Mouse (Mus musculus) ovary, postnatal 10 days (tissue): ENCODE measurements at regions not wholly inside any gene's neighbourhood (a gene's known extent, or its start where the extent isn't known, plus 50 kb on each side); places are given as distances from the start of the nearest gene placed in this dataset.

ENCODE experiments used
- DNase-seq: peaks from one replicate; pipeline ENCODE4 v3.0.0; 2022; ENCODE audit warnings: low spot score

GRCm38 (mm10) chr11:32990201-32990600 lies 157.0 kb downstream of the Fgf18 start:
- no peak for DNase-seq

DNA sequence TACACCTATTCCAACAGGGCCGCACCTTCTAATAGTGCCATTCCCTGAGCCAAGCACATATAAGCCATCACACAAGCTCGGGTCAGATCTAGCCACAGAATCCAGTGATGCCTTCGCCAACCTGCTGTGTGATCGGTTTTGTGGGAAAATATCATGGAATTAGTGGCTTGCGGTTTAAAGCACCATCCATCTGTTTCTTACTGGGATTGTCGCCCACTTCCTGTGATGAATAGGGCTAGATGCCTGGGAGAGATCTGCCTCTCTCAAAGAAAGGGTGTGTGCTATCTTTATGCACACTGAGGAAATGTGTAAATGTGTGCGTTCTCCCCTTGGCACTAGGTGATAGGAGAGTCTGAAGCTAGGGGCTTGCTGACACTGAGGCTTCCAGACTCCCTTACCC lies 154.5 kb upstream of the Smim23 start:
- DNase-seq: no peak

- no peak for DNase-seq
Measured at GRCm38 (mm10) chr11:32976572-32976971, 152.2 kb upstream of the Smim23 start.

DNA sequence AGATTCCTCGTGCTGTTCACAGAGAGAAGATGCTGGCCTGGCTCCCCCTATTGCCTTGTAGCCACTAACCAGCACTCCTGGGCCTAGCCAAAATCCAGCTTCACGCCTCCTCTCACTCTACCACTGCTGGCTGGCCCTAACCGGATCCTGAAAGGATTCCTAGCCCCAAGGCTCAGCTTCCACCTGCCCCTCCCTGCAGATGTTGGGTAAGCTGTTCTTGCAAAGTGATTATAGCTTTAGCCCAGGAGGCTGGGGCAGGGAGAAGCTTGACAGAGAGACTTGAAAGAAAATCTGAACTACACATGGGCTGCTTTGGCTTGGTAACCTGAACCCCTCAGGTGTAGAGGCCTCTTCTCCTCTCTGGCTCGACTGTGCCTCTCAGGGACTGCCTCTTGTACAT lies 149.0 kb upstream of the Smim23 start:
- no peak for DNase-seq

- no peak for DNase-seq
Measured at GRCm38 (mm10) chr11:32965418-32965817, 141.0 kb upstream of the Smim23 start.

- no peak for DNase-seq
Measured at GRCm38 (mm10) chr11:32963625-32964293, 139.4 kb upstream of the Smim23 start.

DNA sequence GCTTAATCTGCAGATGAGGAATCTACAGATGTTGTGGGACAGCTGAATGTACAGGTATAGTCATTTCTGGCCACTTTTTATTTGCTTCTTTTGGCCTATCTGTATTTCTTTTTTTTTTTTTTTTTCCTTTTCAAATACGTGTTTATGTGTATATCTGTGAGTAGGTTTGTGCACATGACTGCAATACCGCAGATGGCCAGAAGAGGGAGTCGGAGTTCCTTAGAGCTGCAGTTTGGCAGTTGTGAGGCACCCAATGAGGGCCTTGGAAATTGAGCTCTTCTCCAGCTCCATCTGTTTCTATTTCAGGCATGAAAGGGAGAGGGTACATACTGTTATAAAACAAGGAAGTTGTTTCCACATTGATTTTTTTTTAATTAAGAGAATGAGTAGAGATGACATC lies 137.2 kb upstream of the Smim23 start:
- no peak for DNase-seq

DNA sequence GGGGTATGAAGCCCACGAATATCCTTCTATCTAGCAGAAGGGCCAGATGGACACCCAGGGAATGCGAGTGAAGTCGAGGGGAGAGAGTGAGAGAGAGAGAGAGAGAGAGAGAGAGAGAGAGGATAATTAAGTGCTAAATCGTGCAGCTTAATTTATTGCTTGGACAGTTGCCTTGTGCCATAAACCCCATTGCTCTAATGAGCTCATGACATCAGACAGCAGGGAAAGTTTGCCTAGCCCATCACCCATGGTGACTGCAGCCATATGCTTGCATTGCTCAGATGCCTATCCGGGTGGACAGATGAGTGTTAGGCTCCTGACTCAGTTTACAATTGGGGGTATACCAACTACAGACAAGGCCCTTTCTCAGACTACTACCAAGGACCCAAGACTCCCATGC lies 134.6 kb upstream of the Smim23 start:
- DNase-seq: no peak

DNA sequence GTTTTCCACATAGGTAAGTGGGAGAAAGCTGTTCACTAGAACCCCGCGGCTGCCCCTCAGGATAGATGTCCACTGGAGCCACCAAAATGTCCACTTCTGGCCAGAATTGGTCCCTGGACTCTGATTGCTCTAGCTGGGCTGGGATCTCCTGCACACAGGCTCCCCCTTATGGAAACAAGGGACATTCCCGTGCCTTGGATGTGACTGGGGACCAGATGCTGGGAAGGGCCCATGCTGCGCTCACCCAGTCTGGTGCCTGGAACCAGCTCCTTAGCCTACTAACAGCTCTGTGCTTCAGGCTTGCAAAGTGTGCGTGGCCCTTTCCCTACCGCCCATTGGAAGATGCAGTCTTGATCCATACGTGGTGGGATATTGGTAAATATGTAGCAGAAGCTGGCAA lies 132.6 kb upstream of the Smim23 start:
- DNase-seq: no peak

DNA sequence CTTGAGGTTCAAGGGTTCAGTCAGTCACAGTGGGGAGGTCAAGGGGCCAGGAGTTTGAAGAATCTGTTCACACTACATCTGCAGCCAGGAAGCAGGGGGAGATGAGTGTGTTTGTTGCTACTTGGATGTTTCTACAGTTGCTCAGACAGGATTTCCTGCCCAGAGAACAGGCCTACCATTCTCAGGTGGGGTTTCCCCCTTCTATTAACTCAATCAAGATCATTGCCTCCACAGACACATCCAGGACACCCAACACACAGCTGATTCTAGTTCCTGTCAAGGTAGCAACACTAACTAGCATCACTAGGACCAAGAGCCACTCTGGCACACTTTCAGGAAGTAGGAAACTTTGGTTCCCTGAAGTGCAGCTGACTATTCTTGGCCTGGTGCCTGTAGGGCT lies 127.9 kb upstream of the Smim23 start:
- DNase-seq: no peak

GRCm38 (mm10) chr11:32948132-32948531 lies 123.7 kb upstream of the Smim23 start:
- no peak for DNase-seq

GRCm38 (mm10) chr11:32946481-32947001 lies 122.1 kb upstream of the Smim23 start:
- no peak for DNase-seq

DNA sequence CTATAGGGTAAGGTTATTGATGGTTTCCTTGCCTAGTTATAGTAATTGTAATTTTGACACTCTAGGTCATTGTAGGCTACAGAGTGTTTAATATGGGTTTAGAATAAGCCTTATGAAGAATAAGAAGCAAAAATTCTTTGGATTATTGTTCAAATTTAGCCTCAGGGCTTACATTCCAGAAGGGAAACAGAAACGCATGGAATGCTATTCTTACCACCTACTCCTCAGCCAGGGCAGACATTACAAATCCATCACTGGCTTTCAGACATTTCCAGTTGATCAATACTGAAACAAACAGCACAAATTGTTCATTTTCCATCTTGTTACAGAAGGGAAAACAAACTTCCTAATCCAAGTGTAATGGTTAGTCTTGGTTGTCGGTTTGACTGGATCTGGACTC lies 120.7 kb upstream of the Smim23 start:
- no peak for DNase-seq

GRCm38 (mm10) chr11:32941331-32942009 lies 117.1 kb upstream of the Smim23 start:
- DNase-seq: no peak

- DNase-seq: no peak
Measured at GRCm38 (mm10) chr11:32939102-32939501, 114.7 kb upstream of the Smim23 start.

- DNase-seq: no peak
Measured at GRCm38 (mm10) chr11:32937167-32937566, 112.8 kb upstream of the Smim23 start.

GRCm38 (mm10) chr11:32931928-32932327 lies 107.5 kb upstream of the Smim23 start:
- no peak for DNase-seq

DNA sequence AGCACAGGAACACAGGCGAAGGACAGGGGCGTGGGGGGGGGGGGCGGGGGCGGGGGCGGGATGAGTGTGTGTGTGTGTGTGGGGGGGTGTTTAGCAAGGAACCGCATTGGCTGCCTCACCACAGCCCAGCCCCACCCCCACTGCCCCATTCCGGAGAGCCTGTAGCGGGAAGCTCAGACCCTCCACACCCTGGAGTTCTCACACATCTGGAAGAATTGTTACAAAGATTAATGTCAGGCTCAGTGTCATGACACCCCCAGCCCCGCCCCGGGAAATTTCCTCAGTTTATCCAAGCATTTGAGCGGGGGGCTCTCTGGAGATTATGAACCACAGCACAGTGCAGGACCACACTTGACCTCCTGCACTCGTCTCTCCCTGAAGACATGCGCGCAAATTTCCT lies 106.6 kb upstream of the Smim23 start:
- no peak for DNase-seq

DNA sequence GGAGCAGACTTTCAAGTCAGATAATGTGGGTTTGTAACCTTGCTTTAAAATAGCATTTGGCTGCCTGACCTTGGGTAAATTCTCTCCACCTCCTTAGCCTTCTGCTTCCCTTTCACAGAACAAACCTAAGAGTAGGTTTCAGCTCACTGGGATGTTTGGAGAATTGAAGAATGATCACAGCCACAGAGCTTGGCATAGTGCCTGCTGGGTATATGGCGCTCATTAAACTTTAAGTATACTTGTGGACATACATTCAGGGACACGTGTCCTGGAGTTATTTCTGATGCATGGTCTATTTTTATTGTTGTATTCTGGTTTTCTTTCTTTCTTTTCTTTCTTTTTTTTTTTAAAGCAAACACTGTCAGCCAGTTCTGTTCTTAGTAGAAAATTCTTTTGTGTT lies 104.4 kb upstream of the Smim23 start:
- no peak for DNase-seq

- peak; percentile 33 for DNase-seq
Measured at GRCm38 (mm10) chr11:32925421-32926271, 101.2 kb upstream of the Smim23 start.

DNA sequence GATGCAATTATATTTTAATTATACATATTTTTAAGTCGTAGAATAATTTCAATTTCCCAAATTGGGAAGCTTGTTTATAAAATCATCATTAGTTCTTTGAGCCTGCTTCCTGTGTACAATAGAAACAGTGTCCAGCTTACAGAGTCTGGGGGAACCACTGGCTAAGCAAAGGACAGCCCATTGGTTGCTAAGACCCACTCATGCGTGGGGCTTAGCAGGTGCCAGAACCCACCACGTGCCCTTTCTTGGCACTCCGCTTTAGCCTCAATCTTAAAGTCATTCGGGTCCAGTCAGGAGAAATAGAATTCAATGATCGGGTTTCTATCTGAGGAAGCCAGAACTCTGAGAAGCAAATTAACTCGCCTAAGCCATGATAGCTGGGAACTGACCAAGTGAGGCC lies 100.5 kb upstream of the Smim23 start:
- DNase-seq: no peak

DNA sequence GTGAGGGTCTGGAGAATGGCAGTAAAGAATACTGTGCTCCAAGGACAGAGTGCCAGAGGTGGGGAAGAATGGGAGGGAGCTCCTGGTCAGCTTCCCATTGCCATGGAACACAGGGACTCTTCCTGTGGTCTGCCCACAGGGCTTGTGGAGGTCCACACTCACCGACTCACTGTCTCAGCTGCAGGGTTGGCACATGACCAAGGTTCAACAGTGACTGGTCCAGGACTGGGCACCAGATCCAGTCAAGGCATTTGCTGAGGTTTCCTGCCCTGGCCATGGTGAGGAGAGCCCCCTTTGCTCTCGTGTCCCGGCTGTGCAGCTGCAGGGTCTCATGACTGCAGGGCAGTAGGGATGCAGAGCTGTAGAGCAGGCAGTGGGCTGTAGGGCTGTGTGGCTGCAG lies 88.7 kb upstream of the Smim23 start:
- no peak for DNase-seq

DNA sequence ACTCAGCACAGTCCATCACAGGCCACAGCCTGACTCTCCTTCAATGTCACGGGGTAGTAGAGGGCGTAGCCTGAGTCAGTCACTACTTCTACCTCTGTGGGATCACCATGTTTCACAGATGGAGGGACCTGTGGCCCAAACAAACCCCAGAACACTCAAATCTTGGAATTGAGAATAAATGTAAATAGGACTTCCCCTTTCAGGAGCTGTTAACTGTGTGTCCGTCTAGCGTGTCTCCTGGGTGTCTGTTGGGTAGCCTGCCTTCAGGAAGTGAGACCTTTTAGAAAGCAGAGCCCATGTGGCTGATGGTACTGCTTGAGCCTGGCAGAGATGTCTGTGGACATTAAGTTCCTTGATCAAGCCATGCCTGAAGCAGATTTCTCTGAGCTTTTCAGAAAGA lies 87.4 kb upstream of the Smim23 start:
- DNase-seq: no peak
